Mouse (Mus musculus) ES-Bruce4 (cell line): Measurements from ENCODE around the gene Themis2.

ENCODE experiments used
- CTCF ChIP-seq: IDR thresholded peaks from one replicate; pipeline ENCODE4 v1.8.1; 2011; ENCODE audit warnings: low read depth, low read length
- EP300 ChIP-seq: IDR thresholded peaks from 2 replicates; pipeline ENCODE4 v1.6.1; 2011; ENCODE audit warnings: low read depth, low read length; ENCODE audit not compliant: insufficient read depth
- POLR2A ChIP-seq: IDR thresholded peaks from one replicate; pipeline ENCODE4 v1.8.1; 2011; ENCODE audit warnings: low read length; ENCODE audit not compliant: insufficient read depth

DNA sequence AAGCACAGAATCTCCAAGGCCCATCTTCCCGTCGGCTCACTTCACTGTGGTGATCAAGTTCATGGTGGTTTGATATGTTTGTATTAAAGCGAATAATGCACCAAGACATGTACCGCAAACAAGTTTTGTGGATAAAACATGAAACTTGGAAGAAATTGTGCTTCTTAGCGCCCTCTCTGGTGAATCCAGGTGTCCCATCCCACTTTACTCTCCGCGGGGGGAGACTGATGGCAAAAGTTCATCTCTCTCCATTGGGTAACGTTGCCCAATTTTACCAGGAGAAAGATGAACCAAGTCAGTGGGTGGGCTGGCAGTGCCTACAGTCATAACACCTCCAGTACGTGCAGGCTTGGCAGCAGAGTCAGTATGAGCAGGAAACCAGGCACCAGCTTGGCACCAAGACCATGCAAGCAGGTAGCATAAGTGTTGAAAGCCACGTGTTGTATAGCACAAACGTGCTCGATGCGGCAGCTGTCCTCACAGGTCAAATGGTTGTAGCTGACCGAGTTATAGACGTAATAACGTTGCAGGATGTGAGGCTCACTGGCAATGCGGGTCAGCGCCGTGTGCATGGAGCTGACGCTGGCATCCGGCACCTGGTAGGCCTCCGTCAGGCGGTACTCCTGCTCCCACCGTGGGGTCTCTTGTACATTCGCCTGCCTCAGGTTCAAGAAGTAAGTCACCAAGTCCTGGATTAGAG is 63.0 kb downstream of the Themis2 start:
- TF ChIP-seq CTCF (peak; percentile 32), POLR2A (no peak), EP300 (no peak)
